Mouse (Mus musculus) ES-Bruce4 (cell line): ENCODE data around the gene Cops2. TPM values are rescaled to one million over a fixed set of nuclear protein-coding genes. Genes with fewer than 3 reads are reported as not detected.

Experiments used
- H3K27ac ChIP-seq: 2 replicates; pipeline ENCODE4 v1.5.1; 2012; ENCODE audit warnings: low read length, inconsistent platforms; ENCODE audit not compliant: insufficient read depth
- H3K27me3 ChIP-seq: 2 replicates; pipeline ENCODE4 v1.6.1; 2012; ENCODE audit warnings: mild to moderate bottlenecking, low read length, inconsistent platforms; ENCODE audit not compliant: control insufficient read depth, poor library complexity, insufficient read depth, severe bottlenecking
- H3K36me3 ChIP-seq: 2 replicates; pipeline ENCODE4 v1.6.1; 2012; ENCODE audit warnings: inconsistent platforms, mild to moderate bottlenecking, low read length, moderate library complexity; ENCODE audit not compliant: control insufficient read depth, poor library complexity, insufficient read depth, severe bottlenecking
- H3K4me1 ChIP-seq: one replicate; pipeline ENCODE4 v1.8.1; 2011; ENCODE audit warnings: low read length; ENCODE audit not compliant: control insufficient read depth, insufficient read depth
- H3K4me3 ChIP-seq: 2 replicates; pipeline ENCODE4 v1.5.1; 2011; ENCODE audit warnings: low read depth, mild to moderate bottlenecking, low read length
- H3K9ac ChIP-seq: 2 replicates; pipeline ENCODE4 v1.6.1; 2012; ENCODE audit warnings: low read depth, mild to moderate bottlenecking, inconsistent platforms; ENCODE audit not compliant: poor library complexity, severe bottlenecking
- H3K9me3 ChIP-seq: replicated peaks from 2 replicates; pipeline ENCODE4 v1.6.1; 2012; ENCODE audit warnings: mild to moderate bottlenecking, low read length, inconsistent platforms; ENCODE audit not compliant: control insufficient read depth, poor library complexity, insufficient read depth, severe bottlenecking
- CTCF ChIP-seq: IDR thresholded peaks from one replicate; pipeline ENCODE4 v1.8.1; 2011; ENCODE audit warnings: low read depth, low read length
- EP300 ChIP-seq: IDR thresholded peaks from 2 replicates; pipeline ENCODE4 v1.6.1; 2011; ENCODE audit warnings: low read depth, low read length; ENCODE audit not compliant: insufficient read depth
- POLR2A ChIP-seq: IDR thresholded peaks from one replicate; pipeline ENCODE4 v1.8.1; 2011; ENCODE audit warnings: low read length; ENCODE audit not compliant: insufficient read depth
- polyA plus RNA-seq: library from polyadenylated mRNA; stranded (reverse); fragments of >200 nt; gene quantifications from 2 replicates; pipeline ENCODE4 v1.2.4, GENCODE M21; 2011; ENCODE audit warnings: low read depth; ENCODE audit not compliant: missing spikeins, insufficient read depth, insufficient read length

Gene Cops2
- polyA plus RNA-seq, 1 experiment = 233 TPM

DNA sequence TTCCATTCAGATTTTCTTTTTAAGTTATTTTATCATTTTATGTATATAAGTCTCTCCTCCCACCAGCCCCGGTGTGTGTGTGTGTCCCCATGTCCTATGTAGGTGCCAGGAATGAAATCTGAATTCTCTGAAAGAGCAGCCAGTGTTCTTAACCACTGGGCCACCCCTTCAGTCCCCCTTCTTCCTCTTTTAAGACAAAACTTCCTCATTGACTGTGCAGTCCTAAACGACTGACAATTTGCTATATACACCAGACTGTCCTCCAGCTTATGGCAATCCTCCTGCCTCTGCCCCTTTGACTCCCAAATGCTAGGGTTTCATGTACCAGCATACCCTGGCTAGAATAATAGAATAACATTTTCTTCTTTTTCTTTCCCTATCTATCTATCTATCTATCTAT, 63.8 kb downstream of the Cops2 start:
- H3K27ac ChIP-seq = no peak overlapping the region
- no peaks in the 10 kb centered on the region for H3K4me1 ChIP-seq
- H3K27me3 ChIP-seq = no peaks in the 10 kb centered on the region
- H3K36me3 ChIP-seq = no peaks in the 10 kb centered on the region
- no peaks in the 10 kb centered on the region for H3K9me3 ChIP-seq
- TF ChIP-seq EP300 (no peak), CTCF (no peak), POLR2A (no peak)
- H3K9ac ChIP-seq = no peak overlapping the region
- no peak overlapping the region for H3K4me3 ChIP-seq

DNA sequence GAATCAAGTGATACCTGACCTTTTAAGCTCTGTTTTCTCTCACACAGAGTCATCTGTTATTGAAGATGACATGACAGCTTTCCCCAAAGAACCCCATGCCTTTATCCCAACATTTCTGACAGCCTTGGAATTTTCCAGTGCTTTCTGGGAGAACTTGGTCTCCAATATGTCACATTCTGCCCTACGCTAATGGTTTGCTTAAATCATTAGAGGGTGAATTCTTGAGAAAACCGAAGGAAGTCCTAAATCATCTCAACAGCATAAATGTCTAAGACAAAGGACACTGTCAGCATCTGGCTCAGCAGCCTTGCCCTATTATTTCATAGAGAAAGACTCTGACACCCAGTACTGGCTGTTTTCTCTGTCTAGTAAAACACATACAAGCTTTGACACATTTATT, 64.8 kb downstream of the Cops2 start:
- H3K4me1 ChIP-seq = no peaks in the 10 kb centered on the region
- no peaks in the 10 kb centered on the region for H3K36me3 ChIP-seq
- no peak for TF ChIP-seq EP300
- TF ChIP-seq POLR2A = no peak
- no peak for TF ChIP-seq CTCF
- no peaks in the 10 kb centered on the region for H3K27me3 ChIP-seq
- H3K4me3 ChIP-seq = no peak overlapping the region
- H3K27ac ChIP-seq = no peak overlapping the region
- H3K9ac ChIP-seq = no peak overlapping the region
- H3K9me3 ChIP-seq = no peaks in the 10 kb centered on the region

DNA sequence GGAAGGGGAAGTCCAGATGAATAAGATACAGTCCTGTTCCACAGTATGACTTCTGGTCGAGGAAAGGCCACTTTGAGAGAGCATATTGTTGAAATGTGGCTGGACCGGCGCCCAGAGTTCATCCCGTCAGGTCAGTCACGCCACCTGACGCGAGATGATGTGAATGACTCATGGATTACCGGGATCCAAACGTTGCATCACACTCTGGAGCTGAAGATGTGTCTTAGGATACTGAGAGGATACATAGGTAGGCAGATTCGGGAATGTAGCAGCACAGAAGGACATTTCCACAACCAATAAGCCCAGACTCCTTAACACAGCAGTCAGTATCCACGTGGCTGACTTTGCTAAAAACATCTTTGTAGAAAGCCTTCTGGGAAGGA, 66.1 kb downstream of the Cops2 start:
- no peaks in the 10 kb centered on the region for H3K36me3 ChIP-seq
- H3K4me3 ChIP-seq = no peak overlapping the region
- H3K27ac ChIP-seq = no peak overlapping the region
- H3K9me3 ChIP-seq = no peaks in the 10 kb centered on the region
- TF ChIP-seq CTCF = no peak
- no peak for TF ChIP-seq EP300
- no peak for TF ChIP-seq POLR2A
- no peaks in the 10 kb centered on the region for H3K4me1 ChIP-seq
- no peaks in the 10 kb centered on the region for H3K27me3 ChIP-seq
- no peak overlapping the region for H3K9ac ChIP-seq

DNA sequence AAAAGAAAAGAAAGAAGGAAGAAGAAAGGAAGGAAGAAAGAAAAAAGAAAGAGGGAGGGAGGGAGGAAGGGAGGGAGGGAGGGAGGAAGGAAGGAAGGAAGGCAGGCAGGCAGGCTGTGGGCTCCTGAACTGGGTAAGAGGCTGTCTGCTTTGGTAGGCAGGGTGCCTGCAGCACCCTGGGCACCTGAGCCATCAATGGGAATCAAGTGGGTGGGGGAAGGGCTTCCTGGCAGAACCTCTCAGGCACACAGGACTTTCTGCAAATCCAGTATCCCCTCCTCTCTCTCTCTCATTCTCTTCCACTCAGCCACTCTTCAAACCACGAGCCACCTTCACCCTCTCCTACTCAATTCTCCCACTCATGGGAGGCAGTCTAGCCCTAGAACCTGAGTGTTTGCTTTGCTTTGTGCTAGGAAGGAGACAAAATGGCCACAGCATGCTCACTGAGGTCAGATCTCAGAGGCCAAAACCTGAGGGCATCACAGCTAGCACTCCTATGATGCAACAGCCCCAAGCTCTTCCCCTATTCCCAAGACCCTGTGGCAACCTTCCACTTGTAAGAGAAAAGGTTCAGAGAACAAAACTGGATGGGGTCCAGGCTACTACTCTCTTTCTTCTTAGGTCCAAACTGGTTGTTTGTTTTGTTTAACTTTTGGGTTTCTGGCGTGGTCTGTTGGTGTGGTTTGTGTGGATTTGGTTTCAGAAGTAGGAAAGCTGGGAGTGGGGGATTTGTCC, 66.6 kb downstream of the Cops2 start:
- Histone ChIP-seq H3K27ac (no peak overlapping the region), H3K36me3 (no peaks in the 10 kb centered on the region), H3K9me3 (no peaks in the 10 kb centered on the region), H3K4me3 (no peak overlapping the region), H3K9ac (no peak overlapping the region), H3K4me1 (no peaks in the 10 kb centered on the region), H3K27me3 (no peaks in the 10 kb centered on the region)
- TF ChIP-seq EP300 = no peak

DNA sequence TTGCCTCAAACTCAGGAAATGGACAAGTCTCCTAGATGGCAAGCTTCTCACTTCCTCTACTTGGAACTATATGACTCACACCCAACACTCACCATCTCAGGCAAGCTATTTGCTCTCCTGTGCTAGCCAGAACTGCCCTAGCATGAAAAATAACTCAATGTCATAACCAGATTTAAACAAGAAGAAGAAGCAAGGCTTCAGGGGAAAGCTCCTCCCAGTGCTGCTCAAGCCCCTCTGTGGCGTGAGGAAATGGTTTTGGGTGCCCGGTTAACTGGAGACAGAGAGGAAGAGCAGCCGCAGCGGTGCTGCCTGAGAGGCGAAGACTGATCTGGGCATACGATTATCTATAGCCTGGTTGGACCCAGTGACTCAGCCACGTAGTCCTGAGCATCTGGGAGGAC, 67.5 kb downstream of the Cops2 start:
- H3K9me3 ChIP-seq = no peaks in the 10 kb centered on the region
- no peak overlapping the region for H3K9ac ChIP-seq
- no peaks in the 10 kb centered on the region for H3K4me1 ChIP-seq
- H3K4me3 ChIP-seq = no peak overlapping the region
- TF ChIP-seq EP300 (no peak), CTCF (no peak), POLR2A (no peak)
- H3K36me3 ChIP-seq = no peaks in the 10 kb centered on the region
- H3K27ac ChIP-seq = no peak overlapping the region
- H3K27me3 ChIP-seq = no peaks in the 10 kb centered on the region

DNA sequence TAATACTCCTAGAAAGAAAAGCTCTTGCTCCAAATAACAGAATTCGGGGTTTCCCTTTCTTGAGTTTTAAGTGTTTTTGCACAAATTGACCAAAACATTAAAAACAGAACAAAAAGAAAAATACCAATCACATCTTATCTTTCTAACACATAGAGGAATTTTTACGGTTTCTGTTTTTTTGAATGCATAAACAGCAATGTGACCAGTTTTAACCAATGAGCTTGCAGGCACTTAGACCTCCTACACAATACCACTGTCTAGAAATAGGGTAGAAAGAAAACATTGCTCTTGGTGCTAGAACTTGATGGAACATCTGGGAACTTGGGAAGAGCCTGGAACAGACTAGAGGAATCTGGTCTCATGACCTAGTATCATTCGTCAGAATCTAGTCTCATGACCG, 68.7 kb downstream of the Cops2 start:
- H3K27ac ChIP-seq = no peak overlapping the region
- H3K9me3 ChIP-seq = no peaks in the 10 kb centered on the region
- no peak overlapping the region for H3K9ac ChIP-seq
- no peak overlapping the region for H3K4me3 ChIP-seq
- no peaks in the 10 kb centered on the region for H3K36me3 ChIP-seq
- no peaks in the 10 kb centered on the region for H3K27me3 ChIP-seq
- no peak for TF ChIP-seq POLR2A
- no peak for TF ChIP-seq CTCF
- no peak for TF ChIP-seq EP300
- no peaks in the 10 kb centered on the region for H3K4me1 ChIP-seq
